Mouse (Mus musculus) cerebellum, adult 2 months (tissue): ENCODE measurements at regions not wholly inside any gene's neighbourhood (a gene's known extent, or its start where the extent isn't known, plus 50 kb on each side); places are given as distances from the start of the nearest gene placed in this dataset.

Experiments
- DNase-seq, 2 experiments: peaks; one replicate each; pipeline ENCODE4 v3.0.0; 2021
- H3K27ac ChIP-seq: fragments of 200-500 bp; 2 replicates; pipeline ENCODE4 v1.5.1; 2012; ENCODE audit warnings: low read length, control low read depth, inconsistent platforms; ENCODE audit not compliant: insufficient read depth
- H3K27me3 ChIP-seq: fragments of 200-500 bp; 2 replicates; pipeline ENCODE4 v1.6.1; 2012; ENCODE audit warnings: inconsistent platforms, mild to moderate bottlenecking, low read length, moderate library complexity; ENCODE audit not compliant: control insufficient read depth, insufficient read depth
- H3K4me1 ChIP-seq: fragments of 200-500 bp; 2 replicates; pipeline ENCODE4 v1.6.1; 2011; ENCODE audit warnings: low read length; ENCODE audit not compliant: control insufficient read depth, insufficient read depth
- H3K4me3 ChIP-seq: fragments of 200-500 bp; replicated peaks from 2 replicates; pipeline ENCODE3; 2011; ENCODE audit warnings: mild to moderate bottlenecking, low read depth, low read length, control low read depth; ENCODE audit not compliant: insufficient read depth
- CTCF ChIP-seq: fragments of 200-500 bp; IDR thresholded peaks from 2 replicates; pipeline ENCODE4 v1.5.1; 2011; ENCODE audit warnings: low read depth, mild to moderate bottlenecking, control low read depth, low read length, moderate library complexity, borderline replicate concordance; ENCODE audit not compliant: insufficient read depth
- POLR2A ChIP-seq: fragments of 200-500 bp; IDR thresholded peaks from 2 replicates; pipeline ENCODE4 v1.6.1; 2011; ENCODE audit warnings: low read length, control low read depth, borderline replicate concordance; ENCODE audit not compliant: insufficient read depth
- WGBS: fragments of 180-500 bp; shearing (Covaris S2); methylation state at CpG from one replicate; pipeline ENCODE4 v1.1.7; 2018; 5-methylcytosine and 5-hydroxymethylcytosine counted together

DNA sequence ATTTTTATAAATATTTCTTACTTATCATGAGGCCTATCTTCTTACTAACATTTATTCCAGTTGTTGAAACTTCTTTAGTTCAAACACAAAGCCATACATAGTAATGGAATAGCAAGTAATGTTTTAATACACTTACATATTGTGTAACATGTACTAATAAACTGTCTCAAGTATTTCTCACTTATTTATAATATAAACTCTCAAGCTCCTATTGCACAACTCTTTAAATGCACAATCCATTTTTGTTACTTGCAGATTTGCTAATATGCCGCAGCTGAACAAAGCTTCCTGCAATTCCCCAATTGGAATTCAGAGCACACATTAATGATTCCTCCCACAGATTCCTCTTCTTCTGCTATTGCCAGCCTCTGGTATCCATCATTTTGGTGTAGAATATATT, 749.2 kb downstream of the Rfpl4b start:
- Histone ChIP-seq H3K4me1 (no peaks in the 10 kb centered on the region), H3K27me3 (no peaks in the 10 kb centered on the region), H3K4me3 (no peak overlapping the region), H3K27ac (no peak overlapping the region)
- no peak for DNase-seq
- 92% methylated on average over 1 of the region's 1 CpGs for WGBS
- TF ChIP-seq POLR2A (no peak), CTCF (no peak)

- no peaks in the 10 kb centered on the region for H3K27me3 ChIP-seq
- WGBS: 72% methylated on average over 8 of the region's 8 CpGs
These were observed 762.5 kb downstream of the Rfpl4b start for GRCm38 (mm10) chr10:38059050-38059449.

GRCm38 (mm10) chr10:38010452-38010851, 811.1 kb downstream of the Rfpl4b start:
- TF ChIP-seq CTCF (no peak), POLR2A (no peak)
- H3K27ac ChIP-seq: no peak overlapping the region
- 59% methylated on average over 2 of the region's 2 CpGs for WGBS
- H3K27me3 ChIP-seq: no peaks in the 10 kb centered on the region
- H3K4me1 ChIP-seq: no peaks in the 10 kb centered on the region
- DNase-seq: no peak
- H3K4me3 ChIP-seq: no peak overlapping the region

More at GRCm38 (mm10) chr10:38059050-38059449, 762.5 kb downstream of the Rfpl4b start:
- no peak overlapping the region for H3K4me3 ChIP-seq
- TF ChIP-seq POLR2A: no peak
- no peak for TF ChIP-seq CTCF
- no peak overlapping the region for H3K27ac ChIP-seq
- H3K4me1 ChIP-seq: no peaks in the 10 kb centered on the region
- DNase-seq: no peak

GRCm38 (mm10) chr10:37995691-37996445, 825.7 kb downstream of the Rfpl4b start:
- peak; percentile 21 to 90 for DNase-seq
- H3K27me3 ChIP-seq: no peaks in the 10 kb centered on the region
- H3K27ac ChIP-seq: no peak overlapping the region
- H3K4me3 ChIP-seq: no peak overlapping the region
- peaks cover 5% of the 10 kb centered on the region; the same call in 1 of the 2 replicates for H3K4me1 ChIP-seq
- no peak for TF ChIP-seq POLR2A

GRCm38 (mm10) chr10:37988297-37989263, 833.0 kb downstream of the Rfpl4b start:
- H3K27me3 ChIP-seq: no peaks in the 10 kb centered on the region
- H3K27ac ChIP-seq: no peak overlapping the region
- no peak for TF ChIP-seq CTCF
- TF ChIP-seq POLR2A: no peak
- no peak overlapping the region for H3K4me3 ChIP-seq
- peak in 1 of 2 experiments; percentile 15 for DNase-seq
- H3K4me1 ChIP-seq: no peaks in the 10 kb centered on the region; the same call in 1 of the 2 replicates
- WGBS: 51% methylated on average over 11 of the region's 11 CpGs

GRCm38 (mm10) chr10:37978899-37979539, 840.3 kb upstream of the Marcks start:
- Histone ChIP-seq H3K27ac (no peak overlapping the region), H3K4me1 (no peaks in the 10 kb centered on the region), H3K4me3 (no peak overlapping the region), H3K27me3 (no peaks in the 10 kb centered on the region)
- WGBS: 76% methylated on average over 3 of the region's 3 CpGs
- TF ChIP-seq CTCF (no peak), POLR2A (no peak)
- no peak for DNase-seq

- H3K4me3 ChIP-seq: no peak overlapping the region
- no peak overlapping the region for H3K27ac ChIP-seq
- no peak for DNase-seq
- no peaks in the 10 kb centered on the region for H3K4me1 ChIP-seq
- no peaks in the 10 kb centered on the region for H3K27me3 ChIP-seq
- TF ChIP-seq CTCF (no peak), POLR2A (no peak)
These were observed 821.3 kb upstream of the Marcks start for GRCm38 (mm10) chr10:37960051-37960450.
